Mouse (Mus musculus) layer of hippocampus, adult 9-11 months (tissue): Measurements from ENCODE around the gene Obp1a.

Source experiments
- DNase-seq: peaks from one replicate; pipeline ENCODE4 v3.0.0; 2022

The Obp1a gene

GRCm38 (mm10) chrX:78091274-78091673 lies at the start of gene Obp1a:
Gene Obp1a, minus strand, starts transcription at chrX:78091374.
- DNase-seq = no peak

- DNase-seq = no peak
These were observed 34.0 kb upstream of the Obp1a start, which contains the start of gene Gm5938 for GRCm38 (mm10) chrX:78125167-78125566. Gene Gm5938, plus strand, starts transcription at chrX:78125467.
